Mouse (Mus musculus) neural tube, postnatal 0 days (tissue): ENCODE results near the gene Ppfia4. TPM values are rescaled to one million over a fixed set of nuclear protein-coding genes. Genes with fewer than 3 reads are reported as not detected.

Experiments
- polyA plus RNA-seq: library from polyadenylated mRNA; unstranded; fragments of >200 nt; fragmentation: Nextera tagmentation; extraction: Ambion mirVana; gene quantifications from 2 replicates; pipeline ENCODE4 v1.2.1, GENCODE M21; 2015

Ppfia4 gene
- 31.5 and 40.2 TPM in 2 replicates for polyA plus RNA-seq

GRCm38 (mm10) chr1:134332770-134333271, at the start of gene Ppfia4:
TSS of gene Ppfia4 (minus strand) at chr1:134332928.

GRCm38 (mm10) chr1:134361857-134362212, 29.1 kb upstream of the Ppfia4 start, which contains the start of gene Tmem183a:
TSS of gene Tmem183a (minus strand) at chr1:134361979.

GRCm38 (mm10) chr1:134289598-134290099, 43.1 kb downstream of the Ppfia4 start, which contains the start of gene Myog:
TSS of gene Myog (plus strand) at chr1:134289989.

Other genes starting within 250 kb of the Ppfia4 start
- 0.26 and 0.62 TPM in 2 replicates for gene Chit1, start 221.7 kb downstream of the Ppfia4 start, polyA plus RNA-seq
- 2.7 and 3.4 TPM in 2 replicates for gene Chil1, start 150.8 kb downstream of the Ppfia4 start, polyA plus RNA-seq
- gene Mybph, start 139.5 kb downstream of the Ppfia4 start, polyA plus RNA-seq = 0.12 TPM in 1 of 2 replicates, not detected in the other
- 41.1 and 46.1 TPM in 2 replicates for gene Adora1, start 97.5 kb downstream of the Ppfia4 start, polyA plus RNA-seq
- gene Myog, start 42.9 kb downstream of the Ppfia4 start, polyA plus RNA-seq = not detected in 2 replicates
- 77.4 and 78.9 TPM in 2 replicates for gene Tmem183a, start 29.1 kb upstream of the Ppfia4 start, polyA plus RNA-seq
- gene 4933406M09Rik, start 53.0 kb upstream of the Ppfia4 start, polyA plus RNA-seq = not detected in 2 replicates
- 11.5 and 11.9 TPM in 2 replicates for gene Cyb5r1, start 72.6 kb upstream of the Ppfia4 start, polyA plus RNA-seq
- gene Adipor1, start 82.5 kb upstream of the Ppfia4 start, polyA plus RNA-seq = 87.6 and 88.1 TPM in 2 replicates
- gene Klhl12, start 122.6 kb upstream of the Ppfia4 start, polyA plus RNA-seq = 32.1 and 33.4 TPM in 2 replicates
- 66.1 and 67.5 TPM in 2 replicates for gene Rabif, start 161.7 kb upstream of the Ppfia4 start, polyA plus RNA-seq
- not detected in 2 replicates for gene Mgat4e, start 216.8 kb upstream of the Ppfia4 start, polyA plus RNA-seq
- 39.9 and 40.4 TPM in 2 replicates for gene Kdm5b, start 227.2 kb upstream of the Ppfia4 start, polyA plus RNA-seq